Mouse (Mus musculus) left cerebral cortex, adult 18-20 months (tissue): ENCODE data around the gene Slc16a7. TPM values are rescaled to one million over a fixed set of nuclear protein-coding genes. Genes with fewer than 3 reads are reported as not detected.

Source experiments
- DNase-seq, 2 experiments: peaks; one replicate each; pipeline ENCODE4 v3.0.0; 2021 to 2022; ENCODE audit warnings: low spot score in 2 of 2, mixed read lengths in 1 of 2
- long read RNA-seq, 2 experiments: library from polyadenylated mRNA; stranded (forward); transcript quantifications; one replicate each; pipeline ENCODE4 v2.0.0; 2021
- total RNA-seq, 2 experiments: library from RNA; stranded (reverse); gene quantifications; 2 replicates each; pipeline ENCODE4 v1.2.3; 2021

Slc16a7 gene
- 10 to 100 TPM; 46.8 to 53.9 TPM for total RNA-seq
- long read RNA-seq, experiment 1, partial matches to known transcripts: 3 of 6 reads
- long read RNA-seq, experiment 1, other reads (novel, unspliced or antisense): 3 of 6 reads
- long read RNA-seq, experiment 2, partial matches to known transcripts: 0 of 1 reads
- long read RNA-seq, experiment 2, other reads (novel, unspliced or antisense): 1 of 1 reads

DNA sequence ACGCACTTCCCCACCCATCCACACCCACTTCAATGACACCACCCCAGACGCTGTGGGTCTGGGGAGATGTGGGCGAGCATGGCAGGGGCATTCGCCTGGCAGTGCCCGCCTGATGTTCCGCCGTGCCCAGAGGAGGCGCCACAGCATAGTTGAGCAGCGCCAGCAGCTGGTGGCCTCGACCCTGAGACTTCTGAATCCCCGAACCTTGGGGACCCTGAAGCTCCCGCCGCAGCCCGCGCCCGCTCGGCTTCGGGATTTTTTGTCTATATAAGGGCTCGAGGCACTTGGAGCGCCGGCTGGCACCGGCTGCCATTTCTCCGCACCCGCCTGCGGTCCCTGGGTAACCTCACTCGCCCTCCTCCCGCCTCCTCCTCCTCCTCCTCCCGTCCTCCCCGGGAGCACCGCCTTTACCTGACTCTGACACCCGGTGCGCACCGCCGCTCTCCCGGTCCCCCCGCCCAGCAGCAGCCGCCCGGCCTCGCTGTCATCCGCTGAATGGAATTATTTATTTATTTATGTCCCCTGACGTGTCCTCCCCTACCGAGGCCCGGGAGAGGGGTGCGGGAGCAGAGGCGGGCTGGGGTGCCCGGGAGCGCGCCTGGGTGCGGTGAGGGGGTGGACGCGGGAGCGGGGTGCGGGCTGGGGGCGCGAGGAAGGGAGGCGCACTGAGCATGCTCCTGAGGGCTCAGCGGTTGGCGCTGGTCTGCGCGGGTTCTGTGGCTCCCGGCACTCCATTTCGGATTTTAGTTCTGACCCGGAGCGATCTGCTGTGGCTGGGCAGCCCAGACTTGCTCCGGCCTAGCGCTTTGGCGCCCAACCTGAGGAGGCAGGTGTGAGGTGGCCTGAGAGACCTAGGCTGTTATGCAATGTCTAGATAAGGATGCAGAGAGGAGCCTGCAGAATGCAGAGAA is at the start of gene Slc16a7:
Gene Slc16a7 (minus strand): TSS at position 590 of the 911 bp plus-strand sequence.
- peak; percentile 77 to 89 for DNase-seq

- peak in 1 of 2 experiments; percentile 2 for DNase-seq
These were observed 29.5 kb upstream of the Slc16a7 start for GRCm38 (mm10) chr10:125418795-125419194.

- DNase-seq: no peak
These were observed 10.5 kb upstream of the Slc16a7 start for GRCm38 (mm10) chr10:125399796-125400195.

DNA sequence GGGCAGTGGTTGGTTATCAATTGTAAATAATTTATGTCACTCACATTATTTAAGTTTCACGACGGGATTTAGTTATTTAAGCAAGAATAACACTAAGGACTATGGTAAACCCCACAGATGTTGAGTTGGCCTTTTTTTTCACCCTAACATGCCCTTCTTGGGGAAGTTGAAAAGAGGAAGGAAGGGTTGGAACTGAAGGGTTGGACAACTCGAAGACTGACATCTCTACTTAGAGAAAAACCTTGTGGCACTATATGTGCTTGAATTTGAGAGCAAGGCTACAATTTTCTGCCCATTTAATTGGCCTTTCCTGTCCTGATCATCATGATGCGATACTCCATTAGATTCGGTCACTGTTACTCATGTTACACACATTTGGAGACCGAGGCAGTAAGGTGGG is 746 bp upstream of the Slc16a7 start:
- no peak for DNase-seq

DNA sequence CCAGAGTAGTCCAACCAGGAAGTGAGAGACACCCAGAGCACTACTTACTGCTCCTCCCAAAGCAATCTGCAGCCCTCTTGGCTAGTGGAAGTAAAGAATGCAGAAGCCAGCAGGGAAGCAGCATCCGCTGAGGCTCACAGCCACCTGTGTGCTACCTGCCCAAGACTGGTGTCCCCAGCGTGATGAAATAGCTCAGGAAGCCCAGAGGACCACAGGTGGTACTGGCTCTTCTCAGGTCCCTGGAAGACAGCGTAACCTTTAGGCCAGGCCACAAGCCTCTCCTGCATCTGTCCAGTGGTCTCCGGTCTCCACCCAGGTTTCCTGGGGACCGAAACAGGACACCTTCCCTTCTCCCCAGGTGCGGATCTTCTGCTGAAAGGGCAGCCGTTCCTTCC is 787 bp downstream of the Slc16a7 start:
- DNase-seq: peak; percentile 29 to 30

- DNase-seq: peak; percentile 42 to 64
These were observed 1.4 kb downstream of the Slc16a7 start for GRCm38 (mm10) chr10:125387782-125388415.

DNA sequence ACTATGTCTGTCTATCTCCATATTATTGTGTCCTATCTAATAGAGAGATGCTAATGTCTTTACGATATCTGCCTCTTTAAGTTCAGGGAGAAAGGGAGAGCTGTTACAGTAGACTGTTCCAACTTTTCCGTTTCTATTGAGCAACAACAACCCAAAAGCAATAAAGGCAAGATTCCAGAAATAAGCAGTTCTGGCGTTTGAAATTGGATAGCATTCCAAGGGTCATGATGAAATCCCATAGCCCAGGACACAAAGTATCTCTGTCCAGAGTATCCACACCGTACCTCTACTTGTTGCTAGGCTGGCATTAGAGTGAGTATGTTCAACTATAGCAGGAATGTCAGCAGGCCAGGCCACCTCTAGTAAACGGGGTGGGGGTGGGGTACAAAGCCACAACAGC is 13.7 kb downstream of the Slc16a7 start:
- no peak for DNase-seq

GRCm38 (mm10) chr10:125372666-125373065 is 16.6 kb downstream of the Slc16a7 start:
- DNase-seq: no peak

DNA sequence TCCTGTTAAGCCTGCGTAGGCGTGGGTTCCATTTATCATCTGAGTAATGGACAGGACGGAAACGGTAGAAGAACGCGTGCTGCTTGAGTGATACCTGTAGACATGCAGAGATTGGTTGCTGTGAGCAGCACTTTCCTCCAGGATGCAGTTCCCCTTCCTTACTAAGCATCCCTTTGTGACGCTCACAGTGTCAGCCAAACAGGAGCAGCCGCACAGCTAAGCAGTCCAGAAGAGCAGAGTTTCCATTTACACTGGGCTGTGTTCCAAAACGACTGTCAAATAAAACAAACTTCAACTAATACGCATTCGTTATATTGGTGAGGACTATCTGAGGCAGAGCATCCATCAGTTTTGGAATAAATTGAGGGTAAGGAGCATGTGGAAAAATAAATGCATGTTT is 17.8 kb downstream of the Slc16a7 start:
- no peak for DNase-seq

- DNase-seq: no peak
These were observed 19.1 kb downstream of the Slc16a7 start for GRCm38 (mm10) chr10:125370037-125370610.

- no peak for DNase-seq
These were observed 30.8 kb downstream of the Slc16a7 start for GRCm38 (mm10) chr10:125358479-125358878.

- no peak for DNase-seq
These were observed 36.5 kb downstream of the Slc16a7 start for GRCm38 (mm10) chr10:125352805-125353204.

DNA sequence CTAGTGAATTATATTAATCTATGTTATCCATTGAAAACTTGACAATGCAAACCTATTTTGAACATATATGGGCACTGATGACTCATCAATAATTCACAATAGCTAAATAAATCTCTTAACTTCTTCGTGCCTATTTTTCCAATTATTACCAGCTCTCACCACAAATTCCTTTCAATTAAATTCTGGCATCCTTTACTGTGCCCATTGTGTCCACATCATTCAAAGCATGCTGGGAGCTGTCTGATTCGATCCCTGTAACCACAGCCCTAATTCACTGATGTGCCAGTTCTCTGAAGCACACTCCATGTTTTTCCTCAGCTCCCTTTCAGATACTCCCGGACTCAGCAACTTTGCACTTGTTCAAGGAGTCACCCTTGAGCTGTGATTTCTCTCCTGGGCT is 41.1 kb downstream of the Slc16a7 start:
- DNase-seq: no peak

- no peak for DNase-seq
These were observed 42.1 kb downstream of the Slc16a7 start for GRCm38 (mm10) chr10:125347149-125347548.

- no peak for DNase-seq
These were observed 42.9 kb downstream of the Slc16a7 start for GRCm38 (mm10) chr10:125346364-125346763.

GRCm38 (mm10) chr10:125345583-125345982 is 43.7 kb downstream of the Slc16a7 start:
- no peak for DNase-seq

DNA sequence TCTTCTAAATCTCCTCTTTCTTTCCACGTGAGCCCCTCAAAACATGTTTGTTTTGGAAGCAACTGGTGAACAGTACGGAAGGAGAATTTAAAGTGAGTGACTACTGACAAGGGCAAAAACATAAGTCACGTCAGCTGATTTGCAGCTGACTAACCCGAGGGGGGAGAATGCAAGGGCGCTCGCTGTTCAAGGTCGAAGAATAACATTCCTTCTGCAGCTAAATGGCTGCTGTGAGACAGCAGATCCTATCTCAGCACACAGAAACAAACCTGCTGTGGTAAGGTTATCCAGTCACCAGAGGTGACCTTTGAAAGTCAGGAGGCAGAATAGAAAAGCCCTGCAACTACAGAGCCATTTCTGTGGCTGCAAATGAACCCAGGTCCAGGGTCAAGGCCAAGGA is 47.1 kb downstream of the Slc16a7 start:
- DNase-seq: no peak

DNA sequence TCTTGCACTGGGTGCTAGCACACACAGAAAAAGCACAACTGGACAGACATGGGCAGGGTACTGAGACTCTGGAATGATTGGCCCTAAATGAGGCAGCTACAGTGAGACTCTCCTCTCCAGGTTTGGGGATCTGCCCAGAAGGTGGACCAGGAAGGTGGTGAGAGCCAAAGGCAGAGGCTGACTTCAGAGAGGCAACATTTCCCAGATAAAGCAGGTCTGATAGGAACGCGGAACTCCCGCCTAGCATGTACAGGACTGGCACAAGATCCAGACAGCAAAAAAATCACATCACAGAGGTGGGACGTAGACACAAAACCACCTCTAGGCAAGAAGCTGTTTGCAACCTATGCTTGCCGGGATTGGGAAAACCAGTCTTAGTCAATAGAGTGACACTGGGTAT is 55.5 kb downstream of the Slc16a7 start:
- no peak for DNase-seq

DNA sequence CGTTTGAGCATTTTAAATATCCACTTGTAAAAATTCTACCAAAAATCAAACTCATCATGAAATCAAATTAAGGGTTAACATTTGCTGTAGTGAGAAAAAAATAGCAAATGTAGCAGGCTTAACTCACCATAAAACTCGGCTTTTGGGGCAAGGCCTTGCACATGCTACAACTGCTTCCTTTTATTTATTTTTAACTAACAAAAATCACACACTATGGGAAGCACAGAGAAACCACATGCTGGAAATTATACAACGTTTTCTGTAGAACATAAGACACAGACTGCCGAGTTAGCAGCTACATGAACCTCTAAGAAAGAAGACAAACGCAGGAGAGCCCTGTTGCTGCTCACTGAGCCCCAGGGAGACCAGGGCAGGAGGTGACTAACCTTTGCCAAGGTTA is 57.9 kb downstream of the Slc16a7 start:
- DNase-seq: no peak

DNA sequence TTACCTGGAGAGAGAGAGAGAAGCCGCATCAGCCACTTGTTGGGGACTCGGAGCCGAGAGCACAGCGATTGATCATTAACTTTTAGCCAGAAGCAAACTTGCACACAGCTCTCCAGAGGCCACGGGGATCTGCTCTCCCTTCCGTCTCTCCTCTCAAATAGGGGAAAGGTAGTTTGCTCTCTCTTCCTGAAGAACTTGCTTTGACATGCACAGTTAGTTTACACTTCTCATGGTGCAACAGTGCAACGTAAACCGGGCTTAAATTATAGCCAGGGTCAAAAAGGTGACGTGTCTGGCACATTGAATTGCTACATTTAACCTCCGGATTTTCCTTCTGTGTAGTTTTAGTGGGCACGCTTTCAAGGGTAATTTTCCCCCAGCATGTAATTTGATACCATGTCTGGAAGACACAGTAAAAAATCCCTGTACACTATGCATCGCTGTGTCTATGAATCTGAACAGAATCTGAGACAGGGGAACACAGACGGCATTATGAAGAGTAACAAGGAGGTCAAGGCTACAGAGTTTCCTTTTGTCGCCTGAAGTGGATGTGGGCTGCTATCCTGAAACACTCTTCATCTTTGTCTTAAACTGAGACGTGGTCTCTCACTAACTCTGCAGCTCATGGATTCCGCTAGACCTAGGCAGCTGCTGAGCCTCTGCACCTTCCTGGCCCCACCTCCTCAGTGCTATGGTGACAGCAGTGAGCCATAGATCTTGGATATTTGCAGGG is 60.8 kb downstream of the Slc16a7 start:
- no peak for DNase-seq
